Mouse (Mus musculus) urinary bladder, postnatal 10 days (tissue): ENCODE measurements around the gene Hsd17b14.
"Not testable (repeated sequence)": the region's sequence is repeated elsewhere in the genome, so short reads cannot be mapped to it uniquely, and the experiment has no call there.

ENCODE experiments used
- DNase-seq: peaks from one replicate; pipeline ENCODE4 v3.0.0; 2022; ENCODE audit warnings: low spot score

Gene Hsd17b14

GRCm38 (mm10) chr7:45554744-45555143 lies at the start of gene Hsd17b14:
TSS of gene Hsd17b14 (plus strand) at chr7:45554893.
- no peak for DNase-seq

GRCm38 (mm10) chr7:45507583-45507982 lies 47.1 kb upstream of the Hsd17b14 start:
- DNase-seq, result no peak

- no peak for DNase-seq
Observed at GRCm38 (mm10) chr7:45508561-45508960, 46.1 kb upstream of the Hsd17b14 start.

DNA sequence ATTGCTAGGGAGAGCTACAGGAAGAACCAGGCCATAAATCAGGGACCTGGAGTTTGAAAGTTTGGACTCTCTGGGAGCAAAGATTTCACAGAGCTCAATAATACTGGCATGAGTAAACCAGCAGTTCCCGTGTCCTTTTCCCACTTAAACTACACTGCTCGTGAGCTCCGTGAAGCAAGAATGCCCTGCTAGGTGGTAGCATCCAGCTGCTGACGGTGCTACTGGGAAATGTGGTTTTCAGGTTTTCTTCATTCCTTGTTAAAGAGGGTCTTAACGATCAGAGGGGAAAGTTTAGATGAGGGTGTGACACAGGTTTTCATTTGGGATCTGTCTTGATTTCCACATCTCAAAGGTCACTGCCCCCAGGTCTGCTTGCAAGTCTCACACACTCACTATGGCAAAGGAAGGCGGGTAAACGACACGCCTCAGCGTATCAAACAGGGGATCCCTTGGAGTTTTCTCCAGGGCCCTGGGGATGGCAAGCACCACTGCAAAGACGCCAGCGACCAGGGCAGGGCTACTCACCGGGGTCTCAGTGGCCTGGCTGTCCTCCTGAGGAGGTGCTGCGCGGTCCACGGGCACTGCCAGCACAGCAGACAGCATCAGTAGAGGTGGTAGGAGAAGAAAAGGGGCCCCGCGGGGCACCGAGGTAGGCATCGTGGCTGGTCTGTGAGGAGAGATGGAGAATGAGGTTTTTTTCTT lies 45.4 kb upstream of the Hsd17b14 start:
- DNase-seq, result no peak

DNA sequence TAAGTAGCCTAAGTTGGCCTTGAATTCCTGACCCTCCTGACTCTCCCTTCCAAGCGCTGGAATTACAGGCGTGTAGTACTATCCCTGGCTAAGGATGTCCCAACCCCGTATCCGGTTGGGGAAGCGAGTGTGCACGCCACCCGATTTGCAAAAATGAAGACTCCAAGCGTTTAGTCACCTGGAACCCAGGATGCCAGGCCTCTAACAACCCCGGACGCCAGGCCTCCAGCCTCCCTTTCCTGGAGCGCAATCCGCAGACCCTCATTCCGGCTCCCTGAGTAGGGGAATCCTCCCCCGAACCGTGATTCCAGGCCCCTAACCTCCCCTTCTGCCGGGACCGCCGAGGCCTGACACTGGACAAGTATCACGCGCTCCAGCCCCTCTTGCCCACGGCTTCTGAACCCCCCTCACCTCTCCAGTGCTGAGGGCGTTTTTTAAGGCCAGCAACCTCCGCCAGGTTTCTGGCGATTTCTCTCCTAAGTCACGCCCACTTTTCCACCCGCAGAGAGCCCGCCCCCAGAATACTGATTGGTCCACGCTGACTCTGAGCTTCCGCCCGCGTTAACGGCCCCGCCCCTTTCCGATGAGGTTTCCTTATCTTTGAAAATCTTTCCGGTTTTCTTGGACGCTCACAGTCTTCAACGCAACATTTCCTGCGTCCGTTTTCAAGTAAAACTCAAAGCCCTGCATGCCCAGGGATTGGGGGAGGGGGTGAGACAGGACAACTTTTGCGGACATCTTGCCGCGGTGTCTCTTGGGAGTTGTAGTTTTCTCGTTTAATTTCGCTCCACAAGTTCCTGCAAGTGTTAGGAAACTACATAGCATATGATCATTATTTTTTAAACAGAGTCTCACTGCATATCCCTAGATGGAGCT lies 44.5 kb upstream of the Hsd17b14 start, which contains the start of gene Nucb1:
Nucb1 (minus strand) TSS at position 495 of the 876 bp plus-strand sequence.
- peak; percentile 56 for DNase-seq

- DNase-seq, result no peak
Observed at GRCm38 (mm10) chr7:45514411-45514810, 40.3 kb upstream of the Hsd17b14 start.

GRCm38 (mm10) chr7:45515436-45515835 lies 39.3 kb upstream of the Hsd17b14 start:
- no peak for DNase-seq

- DNase-seq, result not testable (repeated sequence)
Observed at GRCm38 (mm10) chr7:45516846-45517245, 37.8 kb upstream of the Hsd17b14 start.

GRCm38 (mm10) chr7:45518618-45519017 lies 36.1 kb upstream of the Hsd17b14 start:
- DNase-seq, result no peak

- no peak for DNase-seq
Observed at GRCm38 (mm10) chr7:45519345-45520120, 35.2 kb upstream of the Hsd17b14 start.

DNA sequence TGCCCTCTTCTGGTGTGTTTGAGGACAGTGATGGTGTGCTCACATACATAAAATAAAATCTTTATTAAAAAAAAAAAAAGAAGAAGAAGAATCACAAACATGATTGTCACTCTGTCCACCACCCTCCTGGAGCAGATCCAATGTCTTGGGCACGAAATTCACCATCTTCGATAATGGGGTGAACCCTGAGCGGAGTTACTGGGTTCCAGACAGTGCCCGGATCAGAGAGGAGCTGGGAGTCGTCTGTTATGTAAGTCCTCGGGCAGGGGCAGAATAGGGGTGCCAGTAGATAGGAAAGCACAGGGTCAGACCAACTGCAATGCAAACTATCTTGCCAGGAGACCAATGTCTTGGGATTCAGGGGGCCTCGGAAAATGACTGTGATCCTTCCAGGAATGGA lies 34.1 kb upstream of the Hsd17b14 start:
- DNase-seq, result no peak

DNA sequence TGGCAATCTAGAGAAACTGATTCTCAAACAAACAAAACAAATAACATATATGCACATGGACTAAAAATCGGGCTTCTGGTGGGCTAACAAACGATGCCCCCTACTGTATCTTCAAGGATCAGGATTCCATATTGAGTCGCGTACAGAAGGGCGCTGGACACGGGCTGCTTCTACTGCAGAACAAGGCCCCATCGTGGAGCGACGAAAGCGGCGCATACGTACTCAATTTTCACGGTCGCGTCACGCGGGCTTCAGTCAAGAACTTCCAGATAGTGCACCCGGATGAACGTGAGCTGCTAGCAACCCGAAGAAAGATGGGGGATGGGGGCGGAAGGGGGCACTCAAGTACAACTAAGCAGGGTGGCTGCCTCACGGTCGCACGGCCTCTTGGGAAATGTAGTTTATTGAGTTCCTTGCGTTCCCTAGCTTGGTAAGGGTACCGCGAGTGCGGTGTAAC lies 32.9 kb upstream of the Hsd17b14 start:
- peak; percentile 49 for DNase-seq

DNA sequence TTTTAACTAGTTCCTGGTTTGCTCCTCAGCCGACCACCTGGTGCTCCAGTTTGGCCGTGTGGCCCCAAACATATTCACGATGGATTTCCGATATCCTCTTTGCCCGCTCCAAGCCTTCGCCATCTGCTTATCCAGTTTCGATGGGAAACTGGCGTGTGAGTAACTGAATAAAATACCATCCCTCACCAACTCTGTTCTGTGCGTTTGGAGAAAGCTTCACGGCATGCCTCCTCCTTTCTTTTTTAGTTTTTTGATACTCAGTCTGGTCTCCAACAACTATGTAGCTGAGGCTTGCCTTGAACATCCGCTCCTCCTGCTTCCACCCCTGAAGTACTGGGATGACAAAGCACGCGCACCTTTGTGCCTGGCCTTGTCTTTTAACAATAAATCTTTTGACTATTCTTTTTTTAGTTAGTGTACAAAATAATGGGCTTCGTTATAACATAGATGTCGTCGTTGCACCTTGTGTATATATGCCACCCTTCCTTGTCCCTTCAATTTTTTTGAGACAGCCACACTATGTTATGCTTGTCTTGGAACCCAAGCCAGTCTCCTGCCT lies 32.4 kb upstream of the Hsd17b14 start:
- no peak for DNase-seq

- no peak for DNase-seq
Observed at GRCm38 (mm10) chr7:45522957-45523676, 31.6 kb upstream of the Hsd17b14 start.

- DNase-seq, result no peak
Observed at GRCm38 (mm10) chr7:45523678-45524170, 31.0 kb upstream of the Hsd17b14 start.

GRCm38 (mm10) chr7:45524841-45525621 lies 29.7 kb upstream of the Hsd17b14 start:
- no peak for DNase-seq

GRCm38 (mm10) chr7:45525809-45526473 lies 28.8 kb upstream of the Hsd17b14 start, which contains the start of the genes Ppp1r15a and Plekha4:
TSS of gene Ppp1r15a (minus strand) at chr7:45526268.
TSS of gene Plekha4 (plus strand) at chr7:45526330.
- peak; percentile 90 for DNase-seq

GRCm38 (mm10) chr7:45526474-45527120 lies 28.1 kb upstream of the Hsd17b14 start:
- DNase-seq, result no peak

GRCm38 (mm10) chr7:45527169-45527568 lies 27.5 kb upstream of the Hsd17b14 start:
- not testable (repeated sequence) for DNase-seq
